Mouse (Mus musculus): ENCODE measurements at regions not wholly inside any gene's neighbourhood (a gene's known extent, or its start where the extent isn't known, plus 50 kb on each side); places are given as distances from the start of the nearest gene placed in this dataset.
"Not testable (repeated sequence)": the region's sequence is repeated elsewhere in the genome, so short reads cannot be mapped to it uniquely, and the experiment has no call there.

DNA sequence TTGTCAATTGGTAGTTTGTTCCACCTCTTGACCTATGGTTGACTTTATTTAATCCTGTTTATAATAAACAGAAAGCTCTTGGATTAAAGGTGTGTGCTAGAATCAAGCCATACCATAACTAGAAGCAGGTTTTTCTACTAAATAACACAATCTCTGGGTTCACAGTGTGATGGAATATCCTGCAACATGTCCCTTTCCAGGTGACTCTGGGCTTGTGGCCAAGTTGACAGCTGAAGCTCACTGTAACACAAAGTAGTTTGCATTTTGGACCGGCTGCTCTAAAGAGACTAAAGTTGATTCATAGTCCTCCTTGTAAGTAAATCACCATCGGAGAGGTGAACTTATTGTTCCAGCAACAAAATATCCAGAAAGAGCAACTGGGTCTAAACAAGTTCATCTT lies 149.3 kb upstream of the Kctd3 start:
- DNase-seq, result no peak
- intact Hi-C loops (cut with DNase I), result no loop called here

GRCm38 (mm10) chr1:189154376-189154775 lies 146.7 kb upstream of the Kctd3 start:
- intact Hi-C loops (cut with DNase I), result no loop called here

GRCm38 (mm10) chr1:189153150-189153549 lies 145.5 kb upstream of the Kctd3 start:
- DNase-seq, result no peak
- intact Hi-C loops (cut with DNase I), result no loop called here

More at GRCm38 (mm10) chr1:189154376-189154775, 146.7 kb upstream of the Kctd3 start:
- no peak for DNase-seq

DNA sequence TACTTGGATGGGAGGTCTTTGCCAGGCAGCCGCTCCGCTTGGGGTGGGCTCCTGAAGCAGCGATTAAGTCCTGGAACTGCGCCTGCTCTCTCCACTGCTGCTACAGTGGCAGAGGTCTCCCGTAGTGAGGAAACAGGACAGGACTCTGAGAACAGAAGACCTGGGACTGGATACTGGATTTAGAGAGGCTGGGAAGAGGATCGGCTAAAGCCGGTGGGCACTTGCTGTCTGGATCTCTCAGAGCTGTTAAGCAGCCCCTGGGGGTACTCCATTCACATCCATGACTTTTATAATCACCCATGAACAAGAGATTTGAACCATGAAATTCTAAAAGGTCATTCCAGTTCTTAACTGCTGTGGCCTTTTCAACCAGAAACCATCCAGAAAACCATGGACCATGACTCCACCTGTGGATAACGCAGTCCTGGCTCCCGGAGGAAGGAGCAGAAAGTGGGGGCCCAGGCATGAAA lies 135.4 kb upstream of the Kctd3 start:
- intact Hi-C loops (cut with DNase I), result no loop called here
- no peak for DNase-seq

DNA sequence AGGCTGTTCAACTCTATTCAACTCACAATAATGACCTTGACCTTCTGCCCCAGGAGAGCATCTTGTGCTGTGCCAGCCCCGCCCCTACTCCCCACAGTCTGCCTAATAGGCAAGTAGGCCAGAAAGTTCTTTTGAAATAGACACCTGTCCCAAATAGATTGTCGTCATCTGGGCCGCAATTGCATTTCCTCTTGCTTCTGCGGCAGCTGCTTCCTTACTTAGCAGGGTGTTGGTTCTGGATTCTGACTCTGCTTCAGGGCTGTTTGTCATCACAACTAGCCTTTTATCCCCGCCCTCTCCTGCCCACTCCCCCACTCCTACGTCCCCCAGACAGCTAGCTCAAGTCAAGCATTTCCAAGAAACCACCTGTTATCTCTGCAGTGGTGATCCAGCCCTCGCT lies 134.9 kb upstream of the Kctd3 start:
- intact Hi-C loops (cut with DNase I), result no loop called here
- DNase-seq, result no peak

GRCm38 (mm10) chr1:189141694-189142093 lies 134.1 kb upstream of the Kctd3 start:
- intact Hi-C loops (cut with DNase I), result no loop called here
- DNase-seq, result no peak

DNA sequence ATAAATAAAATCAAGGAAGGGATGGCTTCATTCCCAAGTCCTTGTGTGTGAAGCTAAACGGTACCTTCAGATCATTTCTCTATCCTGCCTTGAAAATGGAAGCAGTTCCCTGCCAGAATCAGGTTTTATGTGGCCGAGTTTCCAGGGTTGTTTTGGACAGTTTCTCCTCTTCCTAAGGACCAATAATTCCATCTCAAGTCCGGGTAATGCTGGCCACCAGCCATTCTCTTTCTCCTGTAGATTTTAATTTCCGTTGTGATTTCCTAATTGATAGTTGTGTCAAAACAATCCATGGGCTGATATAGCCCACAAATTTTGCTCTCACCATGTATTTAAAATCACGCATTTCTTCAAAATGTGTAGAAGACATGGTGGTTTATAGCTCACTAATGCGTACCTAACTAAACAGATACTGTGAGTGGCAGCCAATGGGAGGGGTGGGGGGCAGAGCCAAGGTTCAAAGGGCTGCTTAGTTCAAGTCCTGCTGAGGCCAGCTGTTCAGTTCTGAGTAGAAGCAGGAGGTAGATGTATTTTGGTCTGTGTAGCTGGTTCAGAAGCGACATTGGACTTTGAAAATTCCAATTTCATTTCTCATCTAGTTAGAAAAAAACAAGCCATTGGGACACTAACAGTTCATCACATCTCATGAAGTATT lies 129.2 kb upstream of the Kctd3 start:
- intact Hi-C loops (cut with DNase I), result no loop called here

DNA sequence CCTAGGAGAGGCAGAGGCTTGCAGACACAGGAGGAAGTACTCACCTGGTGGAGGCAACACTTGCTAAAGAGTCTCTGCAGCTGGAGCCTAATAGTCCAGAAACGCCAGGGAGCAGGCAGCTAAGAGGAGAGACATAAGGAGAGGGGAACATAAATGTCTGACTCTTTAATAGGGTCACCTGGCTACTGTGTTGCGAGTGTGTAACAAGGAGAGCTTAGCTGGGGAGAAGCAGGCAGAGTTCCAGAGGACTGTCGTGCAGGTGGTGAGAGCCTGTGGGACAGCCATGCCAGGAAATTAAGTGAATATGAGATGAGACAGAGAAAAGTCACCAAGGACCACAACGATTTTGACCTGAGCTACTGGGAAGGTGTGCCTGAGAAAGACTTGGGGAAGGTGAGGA lies 128.2 kb upstream of the Kctd3 start:
- intact Hi-C loops (cut with DNase I), result no loop called here
- no peak for DNase-seq

More for the DNA sequence above, 129.2 kb upstream of the Kctd3 start:
- DNase-seq, result no peak

DNA sequence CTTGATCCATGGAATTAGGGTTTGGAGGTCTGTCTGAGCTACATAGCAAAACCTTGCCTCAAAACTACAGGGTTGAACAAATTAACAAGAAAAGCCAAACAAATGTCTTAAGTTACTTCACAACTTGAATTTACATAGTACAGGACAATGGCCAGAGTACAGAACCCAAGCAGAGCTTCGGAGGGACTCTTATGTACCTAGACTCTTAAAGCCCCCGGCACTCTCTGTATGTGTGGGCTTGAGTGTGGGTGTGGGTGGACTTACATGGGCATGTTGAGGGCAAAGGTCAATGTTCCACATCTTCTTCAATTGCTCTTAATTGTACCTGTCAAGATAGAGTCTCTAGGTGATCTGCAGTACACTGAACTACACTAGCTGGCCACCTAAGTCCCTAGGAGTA lies 121.1 kb upstream of the Kctd3 start:
- intact Hi-C loops (cut with DNase I), result no loop called here
- no peak for DNase-seq

- intact Hi-C loops (cut with DNase I); DNase-seq: not testable (repeated sequence)
Measured at GRCm38 (mm10) chr1:189128246-189128645, 120.6 kb upstream of the Kctd3 start.

- intact Hi-C loops (cut with DNase I), result no loop called here
- no peak for DNase-seq
Measured at GRCm38 (mm10) chr1:189127367-189127766, 119.7 kb upstream of the Kctd3 start.

GRCm38 (mm10) chr1:189119941-189120735 lies 112.5 kb upstream of the Kctd3 start:
- no peak for DNase-seq
- intact Hi-C loops (cut with DNase I), result no loop called here

- DNase-seq; intact Hi-C loops (cut with DNase I): not testable (repeated sequence)
Measured at GRCm38 (mm10) chr1:189119005-189119404, 111.4 kb upstream of the Kctd3 start.

DNA sequence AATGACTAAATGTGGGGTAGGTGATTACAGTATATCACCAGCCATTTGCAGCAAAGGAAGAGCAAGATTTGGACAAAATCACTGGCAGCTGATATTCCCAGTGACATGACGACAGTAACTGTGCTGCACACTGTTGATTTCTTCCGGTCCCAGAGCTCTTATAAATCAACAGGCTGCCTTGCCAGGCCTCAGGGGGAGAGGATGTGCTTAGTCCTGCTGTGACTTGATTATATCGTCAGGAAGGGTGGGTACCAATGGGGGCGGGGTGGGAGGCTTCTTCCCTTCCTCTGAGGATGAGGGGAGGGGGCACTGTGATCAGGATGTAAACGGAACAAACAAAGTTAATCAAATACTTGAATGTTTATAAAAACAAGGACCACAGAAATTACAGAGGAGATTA lies 110.9 kb upstream of the Kctd3 start:
- peak in 1 of 2 experiments; percentile 7 for DNase-seq
- intact Hi-C loops (cut with DNase I), result no loop called here

- no peak for DNase-seq
- intact Hi-C loops (cut with DNase I), result no loop called here
Measured at GRCm38 (mm10) chr1:189115914-189116313, 108.3 kb upstream of the Kctd3 start.

DNA sequence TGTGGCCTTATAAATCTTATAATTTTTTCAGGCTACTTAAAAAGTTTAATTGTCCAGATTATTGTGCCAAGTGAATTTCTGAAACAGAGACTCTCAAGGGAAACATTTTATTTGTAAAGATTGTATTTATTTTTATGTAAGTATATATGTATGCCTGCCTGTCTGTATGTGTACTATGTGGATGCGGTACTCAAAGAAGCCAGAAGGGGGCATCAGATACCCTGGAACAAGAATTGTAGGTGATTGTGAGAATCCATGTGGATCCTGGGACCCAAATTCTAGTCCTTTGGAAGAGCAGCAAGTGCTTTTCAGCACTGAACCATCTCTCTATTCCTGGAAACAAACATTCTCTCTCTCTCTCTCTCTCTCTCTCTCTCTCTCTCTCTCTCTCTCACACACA lies 107.6 kb upstream of the Kctd3 start:
- DNase-seq, result no peak
- intact Hi-C loops (cut with DNase I), result no loop called here

- intact Hi-C loops (cut with DNase I), result no loop called here
- no peak for DNase-seq
Measured at GRCm38 (mm10) chr1:189108260-189109035, 100.8 kb upstream of the Kctd3 start.

GRCm38 (mm10) chr1:189107841-189108240 lies 100.2 kb upstream of the Kctd3 start:
- intact Hi-C loops (cut with DNase I), result no loop called here
- peak in 1 of 2 experiments; percentile 10 for DNase-seq

DNA sequence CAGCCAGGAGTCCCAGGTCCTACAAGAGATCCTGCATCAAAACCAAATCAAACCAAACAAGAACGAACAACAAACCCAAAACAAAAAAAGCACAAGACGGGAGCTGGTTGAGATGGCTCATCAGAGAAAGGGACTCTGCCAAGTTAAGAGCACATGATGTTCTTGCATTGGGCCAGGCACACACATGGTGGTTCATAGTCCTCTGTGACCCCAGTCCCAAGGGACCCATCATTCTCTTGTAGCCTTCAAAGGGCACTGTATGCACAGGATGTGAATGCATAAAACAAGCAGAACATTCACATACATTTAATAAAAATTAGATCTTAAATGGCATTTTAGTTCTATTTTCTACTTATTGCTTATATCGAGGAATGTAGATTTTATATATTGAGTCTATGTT lies 99.5 kb upstream of the Kctd3 start:
- no peak for DNase-seq
- intact Hi-C loops (cut with DNase I), result no loop called here

- no peak for DNase-seq
- intact Hi-C loops (cut with DNase I), result no loop called here
Measured at GRCm38 (mm10) chr1:189105276-189105675, 97.6 kb upstream of the Kctd3 start.

DNA sequence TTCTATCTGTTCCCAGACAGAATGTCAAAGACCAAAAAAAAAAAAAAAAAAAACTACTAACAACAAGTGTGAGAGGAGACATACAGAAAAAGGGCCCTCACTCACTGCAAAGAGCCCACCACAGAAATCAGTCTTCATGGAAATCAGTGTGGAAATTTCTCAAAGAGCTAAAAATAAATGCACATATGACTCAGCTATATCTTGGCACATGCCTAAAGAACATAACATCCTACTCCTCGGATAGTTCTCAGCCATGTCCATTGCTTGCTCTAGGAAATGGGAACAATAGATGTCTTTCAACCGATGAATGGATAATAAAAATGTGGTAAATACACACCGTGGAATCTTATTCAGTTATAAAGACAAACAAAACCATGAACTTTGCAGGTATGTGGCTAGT lies 95.1 kb upstream of the Kctd3 start:
- no peak for DNase-seq
- intact Hi-C loops (cut with DNase I), result no loop called here

All from heart, postnatal 36 days (tissue).